Mouse (Mus musculus) limb, embryonic 12.5 days (tissue): ENCODE data around the gene Zfp595. TPM values are rescaled to one million over a fixed set of nuclear protein-coding genes. Genes with fewer than 3 reads are reported as not detected.
"Not testable (repeated sequence)": the region's sequence is repeated elsewhere in the genome, so short reads cannot be mapped to it uniquely, and the experiment has no call there.

Experiments
- ATAC-seq: fragments of 200-750 bp; cut with Nextera tagmentation; 2 replicates; pipeline ENCODE4 v1.8.0; 2017; ENCODE audit warnings: low read depth, moderate TSS enrichment; ENCODE audit not compliant: insufficient number of reproducible peaks, insufficient read depth, low FRiP score, low TSS enrichment
- H3K27ac ChIP-seq: fragments of 300-500 bp; sonication (generic); 2 replicates; pipeline ENCODE4 v1.5.1; 2016; ENCODE audit warnings: mild to moderate bottlenecking, moderate library complexity
- H3K27me3 ChIP-seq: fragments of 300-500 bp; sonication (generic); 2 replicates; pipeline ENCODE4 v1.6.1; 2016; ENCODE audit warnings: mild to moderate bottlenecking, moderate library complexity
- H3K36me3 ChIP-seq: fragments of 300-500 bp; sonication (generic); 2 replicates; pipeline ENCODE4 v1.6.1; 2016; ENCODE audit warnings: mild to moderate bottlenecking, moderate library complexity
- H3K4me1 ChIP-seq: fragments of 300-500 bp; sonication (generic); replicated peaks from 2 replicates; pipeline ENCODE4 v1.6.1; 2016
- H3K4me2 ChIP-seq: fragments of 300-500 bp; sonication (generic); 2 replicates; pipeline ENCODE4 v1.6.1; 2016; ENCODE audit warnings: mild to moderate bottlenecking, moderate library complexity
- H3K4me3 ChIP-seq: fragments of 300-500 bp; sonication (generic); replicated peaks from 2 replicates; pipeline ENCODE4 v1.5.1; 2016; ENCODE audit warnings: mild to moderate bottlenecking
- H3K9ac ChIP-seq: fragments of 300-500 bp; sonication (generic); replicated peaks from 2 replicates; pipeline ENCODE4 v1.6.1; 2016; ENCODE audit warnings: mild to moderate bottlenecking, moderate library complexity
- H3K9me3 ChIP-seq: fragments of 300-500 bp; sonication (generic); 2 replicates; pipeline ENCODE4 v1.6.1; 2016; ENCODE audit warnings: mild to moderate bottlenecking, moderate library complexity
- WGBS: fragments of 180-500 bp; shearing (Covaris S2); methylation state at CpG from one replicate; pipeline ENCODE4 v1.1.7; 2016; 5-methylcytosine and 5-hydroxymethylcytosine counted together
- polyA plus RNA-seq: library from polyadenylated mRNA; unstranded; fragments of >200 nt; fragmentation: Nextera tagmentation; extraction: Ambion mirVana; gene quantifications from 2 replicates; pipeline ENCODE4 v1.2.1, GENCODE M21; 2016

The Zfp595 gene
- polyA plus RNA-seq, 1 experiment from 2014 or later, result 1.9 TPM

- Histone ChIP-seq H3K9ac (peak overlapping the region; percentile 71; the same call in 1 of the 2 replicates), H3K4me3 (peak overlapping the region; percentile 73), H3K4me2 (peak overlapping the region; percentile 71), H3K9me3 (peaks cover 10% of the 10 kb centered on the region)
- WGBS, result 46% methylated on average over 8 of the region's 9 CpGs
- peak; percentile 66 for ATAC-seq
- not testable (repeated sequence) for H3K27ac ChIP-seq, H3K4me1 ChIP-seq, H3K36me3 ChIP-seq, H3K27me3 ChIP-seq
Observed at GRCm38 (mm10) chr13:67269383-67270065, 62.8 kb downstream of the Zfp595 start.

- Histone ChIP-seq H3K36me3 (no peaks in the 10 kb centered on the region), H3K27me3 (no peaks in the 10 kb centered on the region), H3K4me3 (peak overlapping the region; percentile 73), H3K4me1 (no peaks in the 10 kb centered on the region), H3K9ac (peak overlapping the region; percentile 71), H3K9me3 (peaks cover 10% of the 10 kb centered on the region), H3K27ac (no peak overlapping the region), H3K4me2 (peak overlapping the region; percentile 71)
- peak; percentile 99 for ATAC-seq
- WGBS, result 9% methylated on average over 18 of the region's 18 CpGs
Observed at GRCm38 (mm10) chr13:67268568-67269369, 63.6 kb downstream of the Zfp595 start.

Other genes with a start within 250 kb of the Zfp595 start
- gene Zfp708, start 234.6 kb downstream of the Zfp595 start, polyA plus RNA-seq, result 8.4 and 8.7 TPM in 2 replicates
- gene Gm28557, start 224.0 kb downstream of the Zfp595 start, polyA plus RNA-seq, result 2.3 and 3.1 TPM in 2 replicates
- 0.17 and 0.29 TPM in 2 replicates for gene Rslcan18, start 216.3 kb downstream of the Zfp595 start, polyA plus RNA-seq
- 1.9 and 2.5 TPM in 2 replicates for gene Zfp759, start 210.9 kb downstream of the Zfp595 start, polyA plus RNA-seq
- gene Rsl1, start 159.4 kb downstream of the Zfp595 start, polyA plus RNA-seq, result 7.6 and 8.1 TPM in 2 replicates
- gene Zfp455, start 138.1 kb downstream of the Zfp595 start, polyA plus RNA-seq, result 2.1 and 2.7 TPM in 2 replicates
- 1.5 and 2.0 TPM in 2 replicates for gene Zfp458, start 54.1 kb downstream of the Zfp595 start, polyA plus RNA-seq
- 0.47 and 0.58 TPM in 2 replicates for gene Zfp457, start 26.1 kb downstream of the Zfp595 start, polyA plus RNA-seq
- gene Gm28044, start 28.0 kb upstream of the Zfp595 start, polyA plus RNA-seq, result not detected in 2 replicates
- 1.2 and 1.3 TPM in 2 replicates for gene Zfp953, start 28.0 kb upstream of the Zfp595 start, polyA plus RNA-seq
- not detected in 2 replicates for gene Gm28041, start 43.2 kb upstream of the Zfp595 start, polyA plus RNA-seq
- gene Zfp456, start 43.2 kb upstream of the Zfp595 start, polyA plus RNA-seq, result 1.4 and 1.8 TPM in 2 replicates
- 4.9 and 5.1 TPM in 2 replicates for gene Zfp429, start 67.2 kb upstream of the Zfp595 start, polyA plus RNA-seq
- 1.5 and 2.3 TPM in 2 replicates for gene Zfp459, start 88.8 kb upstream of the Zfp595 start, polyA plus RNA-seq
- 10.4 and 11.4 TPM in 2 replicates for gene Zfp874a, start 119.1 kb upstream of the Zfp595 start, polyA plus RNA-seq
- gene Zfp874b, start 151.7 kb upstream of the Zfp595 start, polyA plus RNA-seq, result 2.4 and 3.2 TPM in 2 replicates
- gene Zfp58, start 168.0 kb upstream of the Zfp595 start, polyA plus RNA-seq, result 22.1 and 22.5 TPM in 2 replicates
- 0.29 TPM in 1 of 2 replicates, not detected in the other for gene Gm26965, start 193.6 kb upstream of the Zfp595 start, polyA plus RNA-seq
- 26.3 and 26.5 TPM in 2 replicates for gene Zfp87, start 193.6 kb upstream of the Zfp595 start, polyA plus RNA-seq
- 16.5 and 17.6 TPM in 2 replicates for gene Zfp748, start 221.3 kb upstream of the Zfp595 start, polyA plus RNA-seq